In genomic region chr2:132952197-132952596, GRCm38 (mm10) we compare ENCODE assay signal across 9 mouse cellular contexts. TPM values are rescaled to one million over a fixed set of nuclear protein-coding genes. Genes with fewer than 3 reads are reported as not detected.
DNase-seq lines count a peak whose midpoint lies in the region; ATAC-seq lines count a peak whose summit lies in the region.
"Had no signal": no experiment of that assay in that cellular context is flagged by ENCODE, and none has a peak within 500 bp of the region (broad histone marks: within the 10 kb centered on the region; RNA-seq: fewer than 3 reads in every experiment).

No protein-coding gene starts in this region.

- H3K4me3 ChIP-seq in kidney, embryonic 14.5 days (ENCODE audit: low read length) = no peak overlapping the region
- H3K4me3 ChIP-seq in midbrain, embryonic 12.5 days = no peak overlapping the region
- H3K4me3 ChIP-seq: megakaryocyte, embryonic 14.5 days had no signal

- no peak overlapping the region for H3K27ac ChIP-seq in kidney, embryonic 14.5 days (ENCODE audit: low read depth, low read length)
- H3K27ac ChIP-seq in midbrain, embryonic 12.5 days (replicated peaks) = no peak overlapping the region

- H3K4me1 ChIP-seq in kidney, embryonic 14.5 days (ENCODE audit: control insufficient read depth, insufficient read depth, low read length) = no peaks in the 10 kb centered on the region
- no peaks in the 10 kb centered on the region for H3K4me1 ChIP-seq in midbrain, embryonic 12.5 days
- H3K4me1 ChIP-seq: megakaryocyte, embryonic 14.5 days had no signal

- no peak for DNase-seq in cerebellum, adult 9-11 months
- peak; percentile 37 for DNase-seq in urinary bladder, postnatal 14 days (ENCODE audit: low spot score)
- no peak for DNase-seq in urinary bladder, postnatal 4 days (ENCODE audit: low spot score in 2 of 2)
- DNase-seq in layer of hippocampus, adult 11-12 months (ENCODE audit: low spot score) = no peak

- 1% methylated on average over 8 of the region's 8 CpGs for WGBS in kidney, embryonic 14.5 days
- 5% methylated on average over 8 of the region's 8 CpGs for WGBS in midbrain, embryonic 12.5 days

- H3K36me3 ChIP-seq in kidney, embryonic 14.5 days (ENCODE audit: control insufficient read depth, insufficient read depth, low read length) = no peaks in the 10 kb centered on the region
- H3K36me3 ChIP-seq in midbrain, embryonic 12.5 days = no peaks in the 10 kb centered on the region

- no peak overlapping the region for H3K9ac ChIP-seq in kidney, embryonic 14.5 days (ENCODE audit: low read depth, low read length)
- no peak overlapping the region for H3K9ac ChIP-seq in midbrain, embryonic 12.5 days (replicated peaks)

- ATAC-seq in cerebellum, adult (ENCODE audit: insufficient number of reproducible peaks, low FRiP score, low TSS enrichment) = peak; percentile 64; the same call in 1 of the 2 replicates
- ATAC-seq in kidney, embryonic 14.5 days (ENCODE audit: low FRiP score, low TSS enrichment) = peak; percentile 78; the same call in 1 of the 2 replicates
- peak; percentile 56; the same call in 1 of the 2 replicates for ATAC-seq in midbrain, embryonic 12.5 days (ENCODE audit: low FRiP score, low read depth)
- ATAC-seq in erythroid progenitor cell, adult 5-6 weeks (replicated peaks; ENCODE audit: low FRiP score, poor library complexity, severe bottlenecking) = no peak

- no peaks in the 10 kb centered on the region for H3K9me3 ChIP-seq in kidney, embryonic 14.5 days (ENCODE audit: control insufficient read depth, low read length)
- no peaks in the 10 kb centered on the region for H3K9me3 ChIP-seq in midbrain, embryonic 12.5 days
- H3K9me3 ChIP-seq: megakaryocyte, embryonic 14.5 days had no signal

- peaks cover 5% of the 10 kb centered on the region; the same call in 1 of the 2 replicates for H3K27me3 ChIP-seq in kidney, embryonic 14.5 days (ENCODE audit: control insufficient read depth, insufficient read depth, low read length)
- peaks cover 12% of the 10 kb centered on the region for H3K27me3 ChIP-seq in midbrain, embryonic 12.5 days

- H3K4me2 ChIP-seq in kidney, embryonic 14.5 days (replicated peaks; ENCODE audit: low read depth, low read length) = no peak overlapping the region
- no peak overlapping the region for H3K4me2 ChIP-seq in midbrain, embryonic 12.5 days (replicated peaks)

RNA-seq across cellular contexts. Expression of gene Fermt1, which starts 6.5 kb away (rescaled TPM):
- polyA plus RNA-seq in kidney, embryonic 14.5 days (2014; fragmentation: Nextera tagmentation; extraction: Ambion mirVana) = 12.4 and 15.9 TPM in 2 replicates
- 0.60 and 0.73 TPM in 2 replicates for polyA plus RNA-seq in midbrain, embryonic 12.5 days (2016; fragmentation: Nextera tagmentation; extraction: Ambion mirVana)
- total RNA-seq in erythroid progenitor cell, adult 5-6 weeks (2015; ENCODE audit: low replicate concordance) = not detected in 2 replicates
- total RNA-seq in erythroid progenitor cell, adult 5-6 weeks (2017; ENCODE audit: low replicate concordance) = not detected in 2 replicates
